Mouse (Mus musculus) hindbrain, embryonic 10.5 days (tissue): ENCODE results near the gene Mtg2. TPM values are rescaled to one million over a fixed set of nuclear protein-coding genes. Genes with fewer than 3 reads are reported as not detected.

Experiments
- DNase-seq: peaks from one replicate; pipeline ENCODE4 v3.0.0-alpha.2; 2017; ENCODE audit warnings: low spot score
- H3K27ac ChIP-seq: fragments of 300-500 bp; sonication (generic); 2 replicates; pipeline ENCODE4 v1.5.1; 2016; ENCODE audit warnings: mild to moderate bottlenecking, moderate library complexity
- H3K27me3 ChIP-seq: fragments of 300-500 bp; sonication (generic); 2 replicates; pipeline ENCODE4 v1.6.1; 2016; ENCODE audit warnings: mild to moderate bottlenecking; ENCODE audit not compliant: poor library complexity, insufficient read depth, severe bottlenecking
- H3K36me3 ChIP-seq: fragments of 300-500 bp; sonication (generic); 2 replicates; pipeline ENCODE4 v1.6.1; 2016; ENCODE audit warnings: mild to moderate bottlenecking, moderate library complexity
- H3K4me1 ChIP-seq: fragments of 300-500 bp; sonication (generic); replicated peaks from 2 replicates; pipeline ENCODE4 v1.6.1; 2016; ENCODE audit warnings: mild to moderate bottlenecking
- H3K4me3 ChIP-seq: fragments of 300-500 bp; sonication (generic); 2 replicates; pipeline ENCODE4 v1.5.1; 2016; ENCODE audit warnings: mild to moderate bottlenecking, moderate library complexity
- H3K9me3 ChIP-seq: fragments of 300-500 bp; sonication (generic); 2 replicates; pipeline ENCODE4 v1.6.1; 2016; ENCODE audit warnings: mild to moderate bottlenecking, moderate library complexity
- WGBS: fragments of 180-500 bp; shearing (Covaris S2); methylation state at CpG from one replicate; pipeline ENCODE4 v1.1.7; 2016; 5-methylcytosine and 5-hydroxymethylcytosine counted together
- polyA plus RNA-seq: library from polyadenylated mRNA; unstranded; fragments of >200 nt; fragmentation: Nextera tagmentation; extraction: Ambion mirVana; gene quantifications from 2 replicates; pipeline ENCODE4 v1.2.1, GENCODE M21; 2016

Mtg2 gene
- polyA plus RNA-seq: 33.9 TPM in 2 replicates

GRCm38 (mm10) chr2:180070481-180071453, at the start of gene Mtg2:
TSS of gene Mtg2 (plus strand) at chr2:180070588.
- peak within 1 kb of the TSS; percentile 80 for H3K4me3 ChIP-seq
- DNase-seq: peak; percentile 94
- peaks cover 38% of the 10 kb centered on the region for H3K36me3 ChIP-seq
- H3K27me3 ChIP-seq: no peaks in the 10 kb centered on the region
- peaks cover 16% of the 10 kb centered on the region for H3K4me1 ChIP-seq
- no peaks in the 10 kb centered on the region for H3K9me3 ChIP-seq
- WGBS: 6% methylated on average over 58 of the region's 58 CpGs
- H3K27ac ChIP-seq: peak within 1 kb of the TSS; percentile 92

- no peak for DNase-seq
- Histone ChIP-seq H3K9me3 (no peaks in the 10 kb centered on the region), H3K27me3 (peaks cover 33% of the 10 kb centered on the region), H3K27ac (no peak overlapping the region), H3K4me1 (peaks cover 19% of the 10 kb centered on the region), H3K36me3 (no peaks in the 10 kb centered on the region), H3K4me3 (no peak overlapping the region)
- WGBS: 85% methylated on average over 8 of the region's 8 CpGs
Observed at GRCm38 (mm10) chr2:180020919-180021318, 49.5 kb upstream of the Mtg2 start.

GRCm38 (mm10) chr2:180022751-180023150, 47.6 kb upstream of the Mtg2 start:
- Histone ChIP-seq H3K36me3 (peaks cover 13% of the 10 kb centered on the region), H3K27me3 (peaks cover 33% of the 10 kb centered on the region), H3K9me3 (no peaks in the 10 kb centered on the region), H3K4me3 (no peak overlapping the region), H3K4me1 (peaks cover 32% of the 10 kb centered on the region), H3K27ac (no peak overlapping the region)
- DNase-seq: no peak
- 57% methylated on average over 6 of the region's 6 CpGs for WGBS

GRCm38 (mm10) chr2:180024401-180025098, 45.8 kb upstream of the Mtg2 start, which contains the start of gene Lsm14b:
TSS of gene Lsm14b (plus strand) at chr2:180024987.
- Histone ChIP-seq H3K4me3 (peak within 1 kb of the TSS; percentile 99), H3K4me1 (peaks cover 45% of the 10 kb centered on the region), H3K9me3 (no peaks in the 10 kb centered on the region), H3K36me3 (peaks cover 31% of the 10 kb centered on the region), H3K27me3 (peaks cover 33% of the 10 kb centered on the region), H3K27ac (peak within 1 kb of the TSS; percentile 98)
- under 1% methylated on average over 78 of the region's 80 CpGs for WGBS
- DNase-seq: peak; percentile 99

GRCm38 (mm10) chr2:180025135-180025860, 45.1 kb upstream of the Mtg2 start:
- Histone ChIP-seq H3K27me3 (peaks cover 28% of the 10 kb centered on the region), H3K27ac (peak overlapping the region; percentile 98), H3K9me3 (no peaks in the 10 kb centered on the region), H3K36me3 (peaks cover 38% of the 10 kb centered on the region), H3K4me1 (peaks cover 45% of the 10 kb centered on the region), H3K4me3 (peak overlapping the region; percentile 99)
- peak; percentile 52 for DNase-seq
- WGBS: under 1% methylated on average over 84 of the region's 84 CpGs

GRCm38 (mm10) chr2:180025861-180026200, 44.6 kb upstream of the Mtg2 start:
- Histone ChIP-seq H3K27ac (peak overlapping the region; percentile 98), H3K36me3 (peaks cover 44% of the 10 kb centered on the region), H3K4me1 (peaks cover 45% of the 10 kb centered on the region), H3K9me3 (no peaks in the 10 kb centered on the region), H3K4me3 (peak overlapping the region; percentile 99), H3K27me3 (peaks cover 26% of the 10 kb centered on the region)
- 12% methylated on average over 6 of the region's 6 CpGs for WGBS
- DNase-seq: no peak

GRCm38 (mm10) chr2:180027768-180028167, 42.6 kb upstream of the Mtg2 start:
- DNase-seq: no peak
- Histone ChIP-seq H3K4me1 (peaks cover 45% of the 10 kb centered on the region), H3K4me3 (peak overlapping the region; percentile 99), H3K36me3 (peaks cover 63% of the 10 kb centered on the region), H3K27me3 (peaks cover 11% of the 10 kb centered on the region), H3K27ac (no peak overlapping the region), H3K9me3 (no peaks in the 10 kb centered on the region)
- 88% methylated on average over 9 of the region's 9 CpGs for whole genome bisulfite sequencing

GRCm38 (mm10) chr2:180031270-180031669, 39.1 kb upstream of the Mtg2 start:
- 90% methylated on average over 6 of the region's 6 CpGs for WGBS
- no peaks in the 10 kb centered on the region for H3K27me3 ChIP-seq
- no peak overlapping the region for H3K27ac ChIP-seq
- H3K36me3 ChIP-seq: peaks cover 98% of the 10 kb centered on the region
- peaks cover 28% of the 10 kb centered on the region for H3K4me1 ChIP-seq
- no peaks in the 10 kb centered on the region for H3K9me3 ChIP-seq
- H3K4me3 ChIP-seq: no peak overlapping the region
- no peak for DNase-seq

- WGBS: 96% methylated on average over 3 of the region's 3 CpGs
- no peak overlapping the region for H3K4me3 ChIP-seq
- no peaks in the 10 kb centered on the region for H3K9me3 ChIP-seq
- DNase-seq: no peak
- peaks cover 12% of the 10 kb centered on the region for H3K4me1 ChIP-seq
- no peak overlapping the region for H3K27ac ChIP-seq
- no peaks in the 10 kb centered on the region for H3K27me3 ChIP-seq
- H3K36me3 ChIP-seq: peaks cover 100% of the 10 kb centered on the region
Observed at GRCm38 (mm10) chr2:180032925-180033324, 37.5 kb upstream of the Mtg2 start.

GRCm38 (mm10) chr2:180033956-180034355, 36.4 kb upstream of the Mtg2 start:
- H3K27ac ChIP-seq: no peak overlapping the region
- H3K4me1 ChIP-seq: peaks cover 1% of the 10 kb centered on the region
- peaks cover 100% of the 10 kb centered on the region for H3K36me3 ChIP-seq
- no peaks in the 10 kb centered on the region for H3K27me3 ChIP-seq
- WGBS: 72% methylated on average over 3 of the region's 3 CpGs
- no peak overlapping the region for H3K4me3 ChIP-seq
- DNase-seq: no peak
- H3K9me3 ChIP-seq: no peaks in the 10 kb centered on the region

- H3K9me3 ChIP-seq: no peaks in the 10 kb centered on the region
- no peak for DNase-seq
- peaks cover 3% of the 10 kb centered on the region; the same call in 1 of the 2 replicates for H3K4me1 ChIP-seq
- H3K36me3 ChIP-seq: peaks cover 100% of the 10 kb centered on the region
- 81% methylated on average over 5 of the region's 5 CpGs for WGBS
- no peaks in the 10 kb centered on the region for H3K27me3 ChIP-seq
- H3K27ac ChIP-seq: no peak overlapping the region
- H3K4me3 ChIP-seq: no peak overlapping the region
Observed at GRCm38 (mm10) chr2:180034753-180035152, 35.6 kb upstream of the Mtg2 start.

- Histone ChIP-seq H3K4me3 (peak overlapping the region; percentile 99), H3K27me3 (no peaks in the 10 kb centered on the region), H3K9me3 (no peaks in the 10 kb centered on the region), H3K27ac (no peak overlapping the region), H3K36me3 (peaks cover 49% of the 10 kb centered on the region), H3K4me1 (peaks cover 49% of the 10 kb centered on the region)
- WGBS: 63% methylated on average over 6 of the region's 6 CpGs
- no peak for DNase-seq
Observed at GRCm38 (mm10) chr2:180040406-180040805, 30.0 kb upstream of the Mtg2 start.
